Mouse (Mus musculus): Measurements from ENCODE around the gene Mindy1.

The Mindy1 gene

GRCm38 (mm10) chr3:95292899-95293298 lies 11.8 kb downstream of the Mindy1 start:
- DNase-seq (ENCODE audit: extremely low read depth, low read depth, low spot score) = no peak

DNA sequence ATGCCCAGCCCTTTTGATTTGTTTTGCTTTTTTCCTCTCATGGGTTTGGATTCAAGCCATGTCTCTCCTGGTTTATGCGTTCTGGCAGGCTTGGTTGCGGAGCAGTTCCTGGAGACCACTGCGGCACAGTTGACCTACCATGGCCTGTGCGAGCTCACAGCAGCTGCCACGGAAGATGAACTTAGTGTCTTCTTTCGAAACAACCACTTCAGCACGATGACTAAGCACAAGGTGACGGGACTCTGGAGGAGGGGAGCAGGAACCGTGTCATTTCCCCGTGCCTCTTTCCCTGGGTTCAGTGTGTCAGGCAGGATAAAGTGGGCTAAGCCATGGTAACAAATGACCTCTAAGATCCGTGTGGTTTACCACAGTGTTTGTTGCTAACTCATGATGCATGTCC lies 12.4 kb downstream of the Mindy1 start:
- DNase-seq (ENCODE audit: extremely low read depth, low read depth, low spot score) = no peak

GRCm38 (mm10) chr3:95294316-95294715 lies 13.2 kb downstream of the Mindy1 start:
- no peak for DNase-seq (ENCODE audit: extremely low read depth, low read depth, low spot score)

- DNase-seq (ENCODE audit: extremely low read depth, low read depth, low spot score) = no peak
Measured at GRCm38 (mm10) chr3:95294718-95295117, 13.6 kb downstream of the Mindy1 start.

- no peak for DNase-seq (ENCODE audit: extremely low read depth, low read depth, low spot score)
Measured at GRCm38 (mm10) chr3:95295321-95296102, 14.4 kb downstream of the Mindy1 start.

DNA sequence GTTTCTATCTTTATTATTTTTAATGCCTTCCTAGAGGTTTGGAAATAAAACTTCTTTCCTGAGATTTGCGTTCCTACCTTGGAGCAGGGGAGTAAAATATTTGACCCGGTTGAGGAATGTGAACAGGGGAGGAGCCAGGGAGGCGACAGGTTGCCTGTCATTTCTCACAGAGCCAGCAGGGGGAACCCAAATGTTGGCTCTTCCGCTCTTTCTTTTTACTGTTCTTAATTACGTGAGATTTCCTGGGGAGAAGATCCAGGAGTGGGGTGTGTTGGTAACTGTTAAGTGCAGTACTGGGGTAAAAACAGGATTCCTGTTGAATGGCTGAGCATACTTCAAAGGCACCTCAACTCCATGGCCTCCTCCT lies 14.9 kb downstream of the Mindy1 start:
- DNase-seq (ENCODE audit: extremely low read depth, low read depth, low spot score) = no peak

DNA sequence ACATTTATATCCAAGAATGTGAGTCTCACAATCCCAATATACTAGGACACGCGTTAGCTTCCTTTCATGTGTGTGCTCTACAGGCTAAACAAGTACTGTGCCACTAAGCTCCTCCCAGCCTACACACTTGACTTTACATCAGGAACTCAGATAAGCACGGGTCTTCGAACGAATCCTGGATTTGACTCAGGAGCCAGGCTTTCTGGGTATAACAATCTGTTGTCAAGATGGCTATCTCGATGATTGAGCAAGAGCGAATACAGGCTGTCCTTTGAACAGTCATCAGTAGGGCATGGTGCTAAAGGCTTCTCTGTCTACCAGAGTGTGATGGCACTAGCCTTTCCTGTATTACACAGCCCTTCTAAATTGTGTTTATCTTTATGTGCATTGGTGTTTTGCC lies 16.9 kb downstream of the Mindy1 start:
- peak; percentile 98 for DNase-seq (ENCODE audit: extremely low read depth, low read depth, low spot score)

DNA sequence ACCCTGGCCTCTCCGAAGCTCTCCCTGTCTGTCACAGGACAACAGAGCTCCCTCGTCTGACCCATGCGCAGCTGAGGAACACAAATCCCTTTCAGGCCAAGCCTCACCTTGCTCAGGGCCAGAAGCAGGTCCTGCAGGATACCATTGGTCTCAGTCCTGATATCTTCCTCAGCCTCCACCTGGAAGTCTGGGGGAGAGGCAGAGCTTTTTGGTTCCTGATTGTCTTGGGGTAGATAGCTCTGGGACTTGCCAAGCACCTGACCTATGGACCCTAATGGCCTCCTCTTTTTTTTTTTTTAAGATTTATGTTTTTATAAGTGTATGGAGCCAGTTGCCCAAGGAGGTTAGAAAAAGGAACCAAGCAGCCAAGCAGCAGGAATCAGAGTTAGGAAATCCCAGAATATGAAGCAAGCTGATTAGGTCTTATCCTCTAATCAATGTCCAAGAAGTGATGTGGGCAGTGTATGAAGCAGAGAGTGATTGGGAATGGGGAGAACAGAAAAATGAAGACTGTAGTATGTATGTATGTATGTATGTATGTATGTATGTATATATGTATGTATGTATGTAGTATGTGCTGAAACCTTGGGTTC lies 20.2 kb downstream of the Mindy1 start:
- no peak for DNase-seq (ENCODE audit: extremely low read depth, low read depth, low spot score)

GRCm38 (mm10) chr3:95306244-95306643 lies 25.1 kb downstream of the Mindy1 start:
- DNase-seq (ENCODE audit: extremely low read depth, low read depth, low spot score) = no peak

GRCm38 (mm10) chr3:95307100-95307499 lies 26.0 kb downstream of the Mindy1 start, which contains the start of gene Anxa9:
TSS of gene Anxa9 (minus strand) at chr3:95307176.
- DNase-seq (ENCODE audit: extremely low read depth, low read depth, low spot score) = no peak

GRCm38 (mm10) chr3:95310496-95310895 lies 29.4 kb downstream of the Mindy1 start:
- no peak for DNase-seq (ENCODE audit: extremely low read depth, low read depth, low spot score)

GRCm38 (mm10) chr3:95310968-95311882 lies 30.1 kb downstream of the Mindy1 start:
- no peak for DNase-seq (ENCODE audit: extremely low read depth, low read depth, low spot score)

- no peak for DNase-seq (ENCODE audit: extremely low read depth, low read depth, low spot score)
Measured at GRCm38 (mm10) chr3:95312623-95313022, 31.5 kb downstream of the Mindy1 start.

DNA sequence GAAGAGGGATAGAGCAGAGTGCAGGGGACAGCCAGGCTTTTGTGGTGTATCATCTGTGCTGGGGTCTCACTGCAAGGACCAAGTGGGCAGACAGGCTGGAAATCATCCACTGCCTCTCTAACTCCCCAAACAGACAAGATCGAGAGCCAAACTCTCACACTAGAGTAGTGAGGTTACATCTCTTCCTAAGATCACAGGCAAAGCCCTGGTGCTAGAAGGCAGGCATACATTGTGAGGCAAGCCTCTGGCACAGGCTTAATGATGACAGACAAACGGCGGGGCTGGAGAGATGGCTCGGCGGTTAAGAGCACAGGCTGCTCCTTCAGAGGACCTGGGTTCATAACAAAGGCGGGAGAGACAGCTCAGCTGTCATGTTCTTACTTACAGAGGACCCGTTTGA lies 32.3 kb downstream of the Mindy1 start:
- DNase-seq (ENCODE audit: extremely low read depth, low read depth, low spot score) = no peak

- no peak for DNase-seq (ENCODE audit: extremely low read depth, low read depth, low spot score)
Measured at GRCm38 (mm10) chr3:95314075-95314474, 32.9 kb downstream of the Mindy1 start.

GRCm38 (mm10) chr3:95314486-95315093 lies 33.4 kb downstream of the Mindy1 start, which contains the start of gene Cers2:
TSS of gene Cers2 (plus strand) at chr3:95314791.
- DNase-seq (ENCODE audit: extremely low read depth, low read depth, low spot score) = no peak

DNA sequence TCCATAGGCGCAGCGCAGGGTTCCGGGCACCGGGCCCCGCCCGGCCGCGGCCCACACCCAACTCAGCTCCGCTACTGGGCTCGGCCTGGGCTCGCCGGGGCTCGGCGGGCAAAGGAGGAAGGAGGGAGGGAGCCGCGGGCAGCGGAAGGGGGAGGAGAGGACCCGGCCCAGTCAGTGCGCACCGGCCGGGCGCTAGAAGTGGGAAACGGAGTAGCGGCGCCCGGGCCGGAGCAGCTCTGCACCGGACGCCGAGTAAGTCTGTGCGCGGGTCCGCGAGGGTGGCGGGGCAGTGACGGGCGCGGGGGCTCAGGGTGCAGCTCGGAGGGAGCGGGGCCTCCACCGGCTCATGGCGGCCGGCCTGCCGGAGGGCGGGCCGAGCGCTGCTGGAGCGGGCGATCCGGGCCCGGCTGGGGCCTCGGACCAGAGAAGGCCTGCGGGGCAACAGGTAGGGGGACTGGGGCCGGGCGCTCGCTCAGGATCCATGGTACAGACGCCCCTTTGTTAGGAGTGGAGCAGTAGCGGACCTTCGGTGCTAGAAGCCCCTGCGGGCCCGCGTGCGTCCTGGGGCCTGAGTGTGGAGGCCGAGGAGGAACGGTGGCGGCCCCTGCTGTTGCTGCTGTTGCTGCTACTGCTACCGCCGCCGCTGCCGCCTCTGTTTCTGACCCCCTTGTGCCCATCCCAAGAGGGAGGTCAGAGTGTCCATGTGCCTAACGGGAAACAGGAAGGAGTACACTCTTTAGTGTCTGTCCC lies 34.1 kb downstream of the Mindy1 start:
- DNase-seq (ENCODE audit: extremely low read depth, low read depth, low spot score) = no peak

- no peak for DNase-seq (ENCODE audit: extremely low read depth, low read depth, low spot score)
Measured at GRCm38 (mm10) chr3:95315844-95316550, 34.9 kb downstream of the Mindy1 start.

DNA sequence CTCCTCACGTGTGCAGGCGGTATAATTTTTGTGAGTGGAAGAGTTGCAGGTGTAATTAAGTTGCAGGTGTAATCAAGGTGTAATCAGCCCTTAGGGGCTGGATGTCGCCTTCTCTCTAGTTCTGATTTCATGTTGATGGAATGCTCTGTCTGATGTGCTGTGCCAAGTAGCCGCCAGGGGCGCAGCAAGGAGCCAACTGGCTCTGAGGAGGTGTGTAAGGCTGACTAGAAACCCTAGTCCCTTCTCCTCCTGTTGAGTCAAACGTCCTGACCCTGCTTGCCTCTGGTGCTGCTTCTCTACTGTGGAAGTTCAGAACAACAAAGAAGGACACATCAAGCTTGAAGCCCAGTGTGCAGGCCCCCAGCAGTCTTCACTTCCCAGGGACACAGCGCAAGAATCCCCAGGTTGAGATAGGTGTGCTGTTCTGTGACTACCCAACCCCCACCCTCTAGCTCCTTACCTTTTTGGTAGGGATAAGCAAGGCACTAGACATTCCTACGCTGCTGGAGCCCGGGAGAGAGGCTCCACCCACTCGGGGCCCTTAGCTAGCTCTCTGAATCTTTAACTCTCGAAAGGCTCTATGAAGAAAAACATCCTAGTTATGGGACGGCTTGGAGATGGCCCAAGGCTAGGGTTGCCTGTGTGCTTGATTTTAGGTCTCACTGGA lies 36.4 kb downstream of the Mindy1 start:
- DNase-seq (ENCODE audit: extremely low read depth, low read depth, low spot score) = no peak
